Mouse (Mus musculus): ENCODE measurements around the gene Lgals7. TPM values are rescaled to one million over a fixed set of nuclear protein-coding genes. Genes with fewer than 3 reads are reported as not detected.

Gene Lgals7
- polyA plus RNA-seq, 1 experiment, result not detected

DNA sequence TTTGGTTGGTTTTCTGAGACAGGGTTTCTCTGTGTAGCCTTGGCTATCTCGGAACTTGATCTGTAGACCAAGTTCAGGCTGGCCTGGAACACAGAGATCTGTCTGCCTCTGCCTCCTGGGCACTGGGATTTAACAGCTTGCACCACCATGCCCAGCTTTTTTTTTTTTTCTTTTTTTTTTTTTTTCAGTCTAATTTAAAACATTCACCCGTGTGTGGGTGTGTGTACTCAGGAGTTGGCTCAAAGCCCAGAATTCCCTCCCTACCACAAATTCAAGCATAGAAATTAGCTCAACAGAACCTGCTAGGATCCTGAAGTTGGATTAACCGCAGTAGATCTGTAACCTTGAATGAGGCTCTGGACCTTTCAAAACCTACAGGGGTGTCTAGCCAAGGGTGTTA, 36.3 kb upstream of the Lgals7 start:
- H3K27ac ChIP-seq (ENCODE audit: insufficient read depth, low read depth, low read length), result no peak overlapping the region
- H3K4me3 ChIP-seq (ENCODE audit: insufficient read depth, low read length), result no peak overlapping the region
- TF ChIP-seq POLR2A (IDR thresholded peaks at IDR 0.05; ENCODE audit: borderline replicate concordance, low read depth, low read length), result no peak
- peaks cover 30% of the 10 kb centered on the region for H3K4me1 ChIP-seq (ENCODE audit: control insufficient read depth, insufficient read depth, low read length)

DNA sequence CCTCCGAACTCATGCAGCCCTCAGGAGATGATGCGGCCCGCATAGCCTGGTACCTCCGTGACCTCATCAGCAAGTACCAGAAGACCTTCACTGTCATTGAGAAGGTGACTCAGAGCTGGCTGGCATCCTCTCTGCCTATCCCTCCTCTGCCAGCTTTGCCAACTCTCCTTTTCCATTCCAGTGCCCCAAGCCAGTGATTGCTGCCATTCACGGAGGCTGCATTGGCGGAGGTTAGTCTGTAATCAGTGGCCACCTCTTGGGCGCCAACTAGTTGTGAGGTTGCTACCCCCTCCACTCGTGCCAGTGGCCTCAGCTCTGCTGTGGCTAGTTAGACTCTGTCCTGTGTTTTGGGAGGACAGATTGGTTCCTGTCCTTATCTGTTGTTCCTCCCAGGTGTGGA, 33.8 kb upstream of the Lgals7 start:
- Histone ChIP-seq H3K4me3 (ENCODE audit: insufficient read depth, low read length) (no peak overlapping the region), H3K4me1 (ENCODE audit: control insufficient read depth, insufficient read depth, low read length) (peaks cover 23% of the 10 kb centered on the region), H3K27ac (ENCODE audit: insufficient read depth, low read depth, low read length) (no peak overlapping the region)
- no peak for TF ChIP-seq POLR2A (IDR thresholded peaks at IDR 0.05; ENCODE audit: borderline replicate concordance, low read depth, low read length)
- no peak for TF ChIP-seq CTCF (IDR thresholded peaks at IDR 0.05; ENCODE audit: low read depth, low read length)

DNA sequence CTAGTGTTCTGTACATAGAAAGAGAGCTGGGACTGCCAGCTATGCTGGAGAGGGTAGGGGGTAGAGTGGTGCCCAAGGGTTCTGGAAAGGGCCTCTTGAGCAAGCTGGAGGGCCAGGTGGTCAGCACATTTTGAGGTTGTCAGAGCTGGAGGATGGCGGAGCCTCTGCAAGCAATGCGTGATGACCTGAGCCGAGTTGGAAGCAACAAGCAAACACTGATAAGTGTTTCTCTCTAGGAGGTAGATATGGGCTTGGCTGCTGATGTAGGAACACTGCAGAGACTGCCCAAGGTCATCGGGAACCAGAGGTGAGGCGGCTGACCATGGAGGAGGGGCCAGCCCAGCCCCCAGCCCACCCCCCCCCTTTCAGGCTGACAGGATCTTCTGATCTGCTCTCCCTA, 32.7 kb upstream of the Lgals7 start:
- TF ChIP-seq CTCF (IDR thresholded peaks at IDR 0.05; ENCODE audit: low read depth, low read length), result no peak
- no peak for TF ChIP-seq POLR2A (IDR thresholded peaks at IDR 0.05; ENCODE audit: borderline replicate concordance, low read depth, low read length)
- Histone ChIP-seq H3K4me3 (ENCODE audit: insufficient read depth, low read length) (no peak overlapping the region), H3K27ac (ENCODE audit: insufficient read depth, low read depth, low read length) (no peak overlapping the region), H3K4me1 (ENCODE audit: control insufficient read depth, insufficient read depth, low read length) (peaks cover 23% of the 10 kb centered on the region)

DNA sequence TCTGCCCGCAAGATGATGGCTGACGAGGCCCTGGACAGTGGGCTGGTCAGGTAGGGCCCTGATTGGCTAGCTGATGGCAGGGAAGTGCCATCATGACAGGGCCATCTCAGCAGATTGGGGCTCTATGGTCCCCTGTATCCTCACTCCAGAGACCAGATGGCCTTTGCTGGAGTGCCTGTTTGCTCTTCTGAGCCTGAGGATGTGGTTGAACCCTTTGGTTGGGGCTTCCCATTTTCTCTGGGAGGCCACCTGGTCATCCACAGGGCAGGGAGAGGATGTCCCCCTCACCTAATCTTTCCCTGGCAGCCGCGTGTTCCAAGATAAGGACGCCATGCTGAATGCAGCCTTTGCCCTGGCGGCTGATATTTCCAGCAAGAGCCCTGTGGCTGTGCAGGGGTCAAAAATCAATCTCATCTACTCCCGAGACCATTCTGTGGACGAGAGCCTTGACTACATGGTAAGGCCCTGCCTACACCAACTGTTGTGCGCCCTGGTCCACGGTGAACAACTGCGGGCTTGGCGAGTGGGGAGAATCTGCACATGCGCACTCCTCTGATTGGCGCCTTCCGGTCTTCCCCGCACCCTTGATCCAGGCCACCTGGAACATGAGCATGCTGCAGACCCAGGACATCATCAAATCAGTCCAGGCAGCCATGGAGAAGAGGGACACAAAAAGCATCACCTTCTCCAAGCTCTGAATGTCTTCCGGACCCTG, 32.1 kb upstream of the Lgals7 start:
- Histone ChIP-seq H3K4me1 (ENCODE audit: control insufficient read depth, insufficient read depth, low read length) (peaks cover 19% of the 10 kb centered on the region), H3K27ac (ENCODE audit: insufficient read depth, low read depth, low read length) (no peak overlapping the region), H3K4me3 (ENCODE audit: insufficient read depth, low read length) (no peak overlapping the region)
- no peak for TF ChIP-seq CTCF (IDR thresholded peaks at IDR 0.05; ENCODE audit: low read depth, low read length)
- no peak for TF ChIP-seq POLR2A (IDR thresholded peaks at IDR 0.05; ENCODE audit: borderline replicate concordance, low read depth, low read length)

DNA sequence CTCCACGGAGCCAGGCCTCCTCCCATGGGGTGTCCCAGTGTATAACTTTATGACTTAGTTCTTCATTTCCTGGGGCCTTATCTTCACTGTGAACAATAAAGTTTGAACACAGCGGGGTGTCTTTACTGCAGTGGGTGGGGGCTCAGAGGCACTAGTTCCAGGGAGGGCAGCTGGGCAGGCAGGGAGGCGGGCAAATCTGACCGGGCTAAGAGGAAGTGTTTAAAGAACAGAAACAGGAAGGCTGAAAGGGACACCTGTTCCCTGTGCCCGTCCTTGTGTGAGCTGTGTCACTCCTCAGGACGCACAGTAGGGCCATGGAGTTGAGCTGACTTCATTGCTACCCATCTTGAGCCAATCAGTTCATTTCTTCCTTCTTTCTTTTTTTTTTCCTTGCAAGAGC, 31.5 kb upstream of the Lgals7 start:
- no peak overlapping the region for H3K4me3 ChIP-seq (ENCODE audit: insufficient read depth, low read length)
- H3K27ac ChIP-seq (ENCODE audit: insufficient read depth, low read depth, low read length), result 0 out of 2 replicates have a peak overlapping the region, but pooled peaks have one; percentile 4
- peaks cover 18% of the 10 kb centered on the region for H3K4me1 ChIP-seq (ENCODE audit: control insufficient read depth, insufficient read depth, low read length)
- TF ChIP-seq CTCF (IDR thresholded peaks at IDR 0.05; ENCODE audit: low read depth, low read length), result no peak
- TF ChIP-seq POLR2A (IDR thresholded peaks at IDR 0.05; ENCODE audit: borderline replicate concordance, low read depth, low read length), result no peak

DNA sequence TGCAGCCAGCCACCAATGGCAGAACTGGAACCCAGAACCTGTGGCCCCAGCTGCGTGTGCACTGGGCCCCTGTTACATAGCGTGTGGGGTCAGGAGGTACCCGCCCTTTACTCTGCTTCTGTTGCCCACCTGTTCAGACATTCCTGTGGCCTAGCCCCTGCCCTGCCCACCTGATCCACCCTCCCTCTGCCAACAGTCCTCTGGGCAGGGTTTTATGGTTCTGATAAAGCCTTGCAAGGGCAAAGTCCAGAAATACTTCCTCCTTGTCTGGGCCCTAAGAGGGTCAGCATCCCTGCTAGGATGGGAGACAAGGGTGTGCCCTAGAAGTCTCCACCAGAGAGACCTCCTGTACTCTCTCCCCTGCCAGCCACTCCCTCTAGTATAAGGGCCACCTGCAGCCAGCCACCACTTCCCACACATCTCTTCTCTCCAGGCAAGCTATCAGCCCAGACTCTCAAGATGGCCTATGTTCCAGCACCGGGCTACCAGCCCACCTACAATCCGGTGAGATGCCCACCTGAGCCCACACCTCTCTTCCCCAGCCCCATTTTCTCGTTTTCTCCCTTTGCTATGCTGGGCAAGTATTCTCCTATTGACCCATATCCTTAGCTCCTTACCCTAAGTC, 29.8 kb upstream of the Lgals7 start, which contains the start of gene Lgals4:
Gene Lgals4, plus strand, starts transcription at position 132 of the 625 bp plus-strand sequence.
- Histone ChIP-seq H3K27ac (ENCODE audit: insufficient read depth, low read depth, low read length) (no peak within 1 kb of the TSS), H3K4me1 (ENCODE audit: control insufficient read depth, insufficient read depth, low read length) (peaks cover 8% of the 10 kb centered on the region), H3K4me3 (ENCODE audit: insufficient read depth, low read length) (no peak within 1 kb of the TSS)
- TF ChIP-seq POLR2A (IDR thresholded peaks at IDR 0.05; ENCODE audit: borderline replicate concordance, low read depth, low read length) (no peak), CTCF (IDR thresholded peaks at IDR 0.05; ENCODE audit: low read depth, low read length) (no peak)

DNA sequence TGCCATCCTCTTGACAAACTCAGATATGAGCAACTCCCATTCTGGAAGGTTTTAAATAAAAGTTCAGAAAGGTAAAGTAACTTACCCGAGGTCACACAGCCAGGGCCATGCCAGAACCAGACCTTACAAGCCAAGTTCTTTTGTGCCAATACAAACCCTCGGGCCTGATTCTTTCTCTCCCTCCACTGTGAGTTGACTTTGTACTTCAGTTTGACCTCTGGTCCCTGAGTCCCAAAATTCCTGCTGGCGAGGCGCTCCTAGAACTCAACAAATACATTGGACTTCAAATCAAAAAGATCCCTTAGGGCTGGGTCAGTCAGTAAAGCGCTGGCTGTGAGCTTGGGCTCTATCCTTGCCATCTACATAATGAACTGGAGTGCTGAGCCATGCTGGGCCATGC, 26.7 kb upstream of the Lgals7 start:
- TF ChIP-seq POLR2A (IDR thresholded peaks at IDR 0.05; ENCODE audit: borderline replicate concordance, low read depth, low read length), result no peak
- TF ChIP-seq CTCF (IDR thresholded peaks at IDR 0.05; ENCODE audit: low read depth, low read length), result no peak
- Histone ChIP-seq H3K4me1 (ENCODE audit: control insufficient read depth, insufficient read depth, low read length) (peaks cover 7% of the 10 kb centered on the region), H3K4me3 (ENCODE audit: insufficient read depth, low read length) (no peak overlapping the region), H3K27ac (ENCODE audit: insufficient read depth, low read depth, low read length) (no peak overlapping the region)

DNA sequence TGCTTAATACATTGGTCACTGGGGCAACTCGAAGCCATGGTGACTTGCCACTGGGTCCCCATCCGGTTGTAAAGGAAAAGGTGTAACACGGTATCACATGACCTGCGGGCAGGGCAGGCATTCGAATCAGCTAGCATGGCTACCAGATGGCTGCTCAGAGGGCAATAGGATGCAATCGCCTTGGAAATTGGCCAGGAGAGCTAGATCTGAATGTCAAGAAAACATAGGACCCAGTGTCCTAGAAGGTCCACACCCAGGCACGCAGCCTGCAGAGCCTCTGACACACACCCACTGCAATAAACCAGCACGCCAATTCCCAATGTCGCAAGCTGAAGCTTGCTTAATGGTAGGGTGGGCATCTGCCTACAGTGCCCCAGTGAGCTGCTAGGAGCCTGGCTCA, 25.3 kb upstream of the Lgals7 start:
- TF ChIP-seq CTCF (IDR thresholded peaks at IDR 0.05; ENCODE audit: low read depth, low read length) (no peak), POLR2A (IDR thresholded peaks at IDR 0.05; ENCODE audit: borderline replicate concordance, low read depth, low read length) (no peak)
- no peak overlapping the region for H3K27ac ChIP-seq (ENCODE audit: insufficient read depth, low read depth, low read length)
- no peak overlapping the region for H3K4me3 ChIP-seq (ENCODE audit: insufficient read depth, low read length)
- no peaks in the 10 kb centered on the region for H3K4me1 ChIP-seq (ENCODE audit: control insufficient read depth, insufficient read depth, low read length)

DNA sequence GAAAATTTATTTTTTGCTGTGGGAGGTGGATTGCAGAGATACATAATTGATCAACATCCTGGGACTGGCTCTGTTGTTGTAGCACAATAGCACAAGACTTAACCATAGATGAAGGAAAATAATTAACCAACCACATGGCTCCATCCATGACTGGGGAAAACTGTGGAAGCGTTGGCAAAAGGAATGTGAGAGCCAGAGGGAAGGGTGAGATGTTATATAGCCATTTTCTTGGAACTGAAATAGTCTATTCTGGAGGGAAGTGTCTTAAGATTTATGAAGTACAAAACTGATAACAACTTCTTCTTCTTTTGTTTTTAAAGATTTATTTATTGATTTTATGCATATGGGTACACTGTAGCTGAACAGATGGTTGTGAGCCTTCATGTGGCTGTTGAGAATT, 16.4 kb upstream of the Lgals7 start:
- H3K27ac ChIP-seq (ENCODE audit: insufficient read depth, low read depth, low read length), result no peak overlapping the region
- TF ChIP-seq POLR2A (IDR thresholded peaks at IDR 0.05; ENCODE audit: borderline replicate concordance, low read depth, low read length), result no peak
- H3K4me1 ChIP-seq (ENCODE audit: control insufficient read depth, insufficient read depth, low read length), result no peaks in the 10 kb centered on the region
- H3K4me3 ChIP-seq (ENCODE audit: insufficient read depth, low read length), result no peak overlapping the region

DNA sequence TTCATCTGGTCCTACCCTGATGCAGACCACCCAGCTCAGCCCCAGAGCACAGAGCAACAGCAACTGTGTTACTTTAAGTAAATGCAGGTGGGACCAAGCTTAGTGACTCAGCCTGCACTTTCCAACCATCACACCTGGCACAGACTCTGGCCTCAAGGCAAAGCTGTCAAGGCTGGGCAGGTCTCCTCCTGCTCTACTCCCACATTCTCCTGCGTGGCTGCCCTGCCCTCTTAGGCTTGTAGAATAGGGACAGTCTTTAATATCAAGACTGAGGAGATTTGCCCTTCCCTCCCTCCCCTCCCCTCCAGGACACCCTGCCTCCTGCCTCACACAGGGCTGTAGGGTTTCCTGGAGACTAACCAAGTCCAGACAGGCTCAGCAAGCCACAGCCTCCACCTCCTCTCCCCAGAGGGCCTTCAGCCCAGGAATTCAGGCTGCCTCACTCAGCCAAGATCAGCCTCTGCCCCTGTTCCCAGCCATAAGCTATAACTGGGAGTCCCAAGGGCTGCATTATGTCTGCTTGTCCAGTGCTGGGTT, 13.9 kb upstream of the Lgals7 start:
- Histone ChIP-seq H3K27ac (ENCODE audit: insufficient read depth, low read depth, low read length) (no peak overlapping the region), H3K4me3 (ENCODE audit: insufficient read depth, low read length) (no peak overlapping the region), H3K4me1 (ENCODE audit: control insufficient read depth, insufficient read depth, low read length) (no peaks in the 10 kb centered on the region)
- TF ChIP-seq CTCF (IDR thresholded peaks at IDR 0.05; ENCODE audit: low read depth, low read length), result no peak
- TF ChIP-seq POLR2A (IDR thresholded peaks at IDR 0.05; ENCODE audit: borderline replicate concordance, low read depth, low read length), result no peak
